Mouse (Mus musculus): ENCODE measurements at regions not wholly inside any gene's neighbourhood (a gene's known extent, or its start where the extent isn't known, plus 50 kb on each side); places are given as distances from the start of the nearest gene placed in this dataset.

- Histone ChIP-seq H3K27ac (ENCODE audit: low read length) (no peak overlapping the region), H3K4me2 (replicated peaks; ENCODE audit: low read depth, low read length) (no peak overlapping the region), H3K27me3 (ENCODE audit: control insufficient read depth, insufficient read depth, low read length) (no peaks in the 10 kb centered on the region), H3K36me3 (ENCODE audit: control insufficient read depth, insufficient read depth, low read length) (no peaks in the 10 kb centered on the region), H3K4me1 (ENCODE audit: control insufficient read depth, insufficient read depth, low read length) (0 out of 2 replicates have a peak, but pooled peaks cover 6% of the 10 kb centered on the region), H3K4me3 (ENCODE audit: low read depth, low read length) (no peak overlapping the region), H3K9ac (replicated peaks; ENCODE audit: low read depth, low read length) (no peak overlapping the region), H3K9me3 (ENCODE audit: control insufficient read depth, low read depth, low read length) (no peaks in the 10 kb centered on the region)
- 66% methylated on average over 12 of the region's 12 CpGs for WGBS
- no peak for ATAC-seq (ENCODE audit: insufficient number of reproducible peaks, insufficient read depth, low FRiP score, low read depth)
These were observed 89.9 kb upstream of the Cited2 start for GRCm38 (mm10) chr10:17632959-17633674.

DNA sequence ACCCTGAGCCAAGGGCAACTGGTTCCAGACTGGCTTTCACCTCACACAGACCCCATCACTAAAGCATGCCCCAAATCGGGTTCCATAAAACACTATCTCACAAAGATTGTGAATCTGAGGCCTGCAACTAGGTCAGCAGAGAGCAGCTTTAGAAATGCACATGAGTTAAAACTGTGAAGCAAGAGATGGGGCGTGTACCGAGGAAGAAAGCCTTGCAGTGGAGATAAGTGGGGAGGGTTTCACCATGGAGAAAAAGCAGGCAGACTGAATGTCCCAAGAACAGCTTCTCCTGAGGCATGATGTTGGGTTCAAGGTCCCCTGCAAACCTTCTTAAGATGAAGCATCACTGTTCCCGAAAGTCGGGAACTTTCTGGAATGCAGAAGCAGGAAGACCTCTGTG is 77.7 kb upstream of the Cited2 start:
- 84% methylated on average over 5 of the region's 5 CpGs for WGBS
- Histone ChIP-seq H3K4me3 (ENCODE audit: low read depth, low read length) (no peak overlapping the region), H3K9ac (replicated peaks; ENCODE audit: low read depth, low read length) (no peak overlapping the region), H3K4me2 (replicated peaks; ENCODE audit: low read depth, low read length) (no peak overlapping the region), H3K4me1 (ENCODE audit: control insufficient read depth, insufficient read depth, low read length) (no peaks in the 10 kb centered on the region), H3K36me3 (ENCODE audit: control insufficient read depth, insufficient read depth, low read length) (no peaks in the 10 kb centered on the region), H3K27me3 (ENCODE audit: control insufficient read depth, insufficient read depth, low read length) (no peaks in the 10 kb centered on the region), H3K9me3 (ENCODE audit: control insufficient read depth, low read depth, low read length) (no peaks in the 10 kb centered on the region), H3K27ac (ENCODE audit: low read length) (no peak overlapping the region)
- ATAC-seq (ENCODE audit: insufficient number of reproducible peaks, insufficient read depth, low FRiP score, low read depth) = no peak

DNA sequence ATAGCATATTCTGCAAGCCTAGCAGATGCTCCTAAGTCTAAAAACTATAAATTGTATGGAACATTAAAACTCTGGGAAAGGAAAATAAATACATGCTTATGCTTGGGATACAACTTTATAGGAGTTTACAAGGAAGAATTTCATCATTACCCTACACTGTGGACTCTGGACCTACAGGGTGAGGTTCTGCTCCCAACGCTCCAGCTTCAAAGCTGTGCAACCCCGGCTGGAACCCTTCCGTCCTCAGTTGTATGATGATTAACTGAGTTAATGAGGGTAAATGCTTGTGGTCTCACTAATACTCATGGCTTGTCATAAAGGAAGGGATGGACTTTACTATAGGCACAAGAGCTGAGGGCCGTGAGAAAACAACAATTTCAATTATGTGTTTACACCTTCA is 76.6 kb upstream of the Cited2 start:
- H3K9me3 ChIP-seq (ENCODE audit: control insufficient read depth, low read depth, low read length) = no peaks in the 10 kb centered on the region
- no peak overlapping the region for H3K27ac ChIP-seq (ENCODE audit: low read length)

DNA sequence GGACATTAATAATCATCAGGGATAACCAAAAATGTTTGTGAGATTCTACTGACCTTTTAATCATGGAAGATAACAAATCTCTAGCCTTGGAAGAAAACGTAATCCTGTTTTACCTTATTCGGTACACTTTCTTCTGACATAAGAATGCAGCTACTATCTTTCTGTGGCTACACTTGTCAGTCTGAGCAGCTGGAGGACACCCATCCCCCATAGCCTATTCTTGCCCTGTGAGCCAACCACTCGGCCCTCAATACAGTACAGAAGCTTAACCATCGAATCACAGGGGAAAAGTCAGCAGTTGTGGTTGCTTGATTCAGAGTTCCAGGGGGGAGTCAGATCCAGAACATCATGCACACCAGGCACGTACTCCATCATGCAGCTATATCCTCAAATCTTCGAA is 74.9 kb upstream of the Cited2 start:
- H3K36me3 ChIP-seq (ENCODE audit: control insufficient read depth, insufficient read depth, low read length) = no peaks in the 10 kb centered on the region
- H3K27ac ChIP-seq (ENCODE audit: low read length) = no peak overlapping the region
- no peak overlapping the region for H3K9ac ChIP-seq (replicated peaks; ENCODE audit: low read depth, low read length)
- no peaks in the 10 kb centered on the region for H3K4me1 ChIP-seq (ENCODE audit: control insufficient read depth, insufficient read depth, low read length)
- no peaks in the 10 kb centered on the region for H3K27me3 ChIP-seq (ENCODE audit: control insufficient read depth, insufficient read depth, low read length)
- 51% methylated on average over 6 of the region's 6 CpGs for WGBS
- H3K4me3 ChIP-seq (ENCODE audit: low read depth, low read length) = no peak overlapping the region
- no peak for ATAC-seq (ENCODE audit: insufficient number of reproducible peaks, insufficient read depth, low FRiP score, low read depth)
- no peak overlapping the region for H3K4me2 ChIP-seq (replicated peaks; ENCODE audit: low read depth, low read length)
- no peaks in the 10 kb centered on the region for H3K9me3 ChIP-seq (ENCODE audit: control insufficient read depth, low read depth, low read length)

More for the DNA sequence above, 76.6 kb upstream of the Cited2 start:
- Histone ChIP-seq H3K4me3 (ENCODE audit: low read depth, low read length) (no peak overlapping the region), H3K4me1 (ENCODE audit: control insufficient read depth, insufficient read depth, low read length) (no peaks in the 10 kb centered on the region), H3K36me3 (ENCODE audit: control insufficient read depth, insufficient read depth, low read length) (no peaks in the 10 kb centered on the region), H3K9ac (replicated peaks; ENCODE audit: low read depth, low read length) (no peak overlapping the region), H3K4me2 (replicated peaks; ENCODE audit: low read depth, low read length) (no peak overlapping the region), H3K27me3 (ENCODE audit: control insufficient read depth, insufficient read depth, low read length) (no peaks in the 10 kb centered on the region)
- no peak for ATAC-seq (ENCODE audit: insufficient number of reproducible peaks, insufficient read depth, low FRiP score, low read depth)
- WGBS = 80% methylated on average over 4 of the region's 4 CpGs

DNA sequence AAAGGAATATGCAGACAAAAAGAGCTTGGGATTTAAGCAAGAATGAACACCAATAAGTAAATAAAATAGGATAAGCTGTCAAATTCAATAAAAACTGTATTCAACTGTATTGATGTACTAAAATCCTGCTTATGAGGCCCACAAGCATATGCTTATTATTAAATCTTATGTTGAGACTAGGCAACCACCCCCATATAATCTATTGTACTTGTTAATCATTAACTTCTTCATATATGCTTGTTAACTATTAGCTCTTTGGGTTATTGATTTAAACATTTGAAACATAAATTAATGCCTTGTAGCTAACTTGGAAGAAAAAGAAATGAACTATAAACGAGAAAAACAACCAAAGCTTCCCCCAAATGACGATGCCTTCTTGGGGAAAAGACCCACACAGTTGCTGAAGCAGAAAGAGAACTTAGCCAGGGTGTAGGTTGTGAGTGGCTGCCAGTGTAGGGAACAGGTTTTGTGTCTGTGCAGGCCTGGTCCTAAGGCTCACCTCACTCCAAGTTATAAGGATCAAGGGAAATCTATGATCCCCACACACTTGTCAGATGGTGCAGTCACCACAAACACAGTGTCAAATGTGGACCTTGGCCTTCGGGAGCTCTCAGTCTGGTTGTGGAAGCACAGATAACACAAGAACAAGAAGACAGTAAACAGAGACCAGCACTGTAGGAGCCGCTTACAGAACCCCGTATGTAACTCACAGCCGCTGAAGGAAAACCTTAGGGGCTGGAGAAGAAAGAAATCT is 71.8 kb upstream of the Cited2 start:
- Histone ChIP-seq H3K4me3 (ENCODE audit: low read depth, low read length) (no peak overlapping the region), H3K27me3 (ENCODE audit: control insufficient read depth, insufficient read depth, low read length) (no peaks in the 10 kb centered on the region), H3K9me3 (ENCODE audit: control insufficient read depth, low read depth, low read length) (no peaks in the 10 kb centered on the region), H3K36me3 (ENCODE audit: control insufficient read depth, insufficient read depth, low read length) (no peaks in the 10 kb centered on the region), H3K27ac (ENCODE audit: low read length) (peak overlapping the region; percentile 44; the same call in 1 of the 2 replicates), H3K4me2 (replicated peaks; ENCODE audit: low read depth, low read length) (no peak overlapping the region), H3K9ac (replicated peaks; ENCODE audit: low read depth, low read length) (no peak overlapping the region), H3K4me1 (ENCODE audit: control insufficient read depth, insufficient read depth, low read length) (no peaks in the 10 kb centered on the region)
- peak; percentile 53; the same call in 1 of the 2 replicates for ATAC-seq (ENCODE audit: insufficient number of reproducible peaks, insufficient read depth, low FRiP score, low read depth)
- 67% methylated on average over 6 of the region's 6 CpGs for WGBS

- no peak overlapping the region for H3K9ac ChIP-seq (replicated peaks; ENCODE audit: low read depth, low read length)
- no peaks in the 10 kb centered on the region for H3K9me3 ChIP-seq (ENCODE audit: control insufficient read depth, low read depth, low read length)
- no peak for ATAC-seq (ENCODE audit: insufficient number of reproducible peaks, insufficient read depth, low FRiP score, low read depth)
- no peaks in the 10 kb centered on the region for H3K27me3 ChIP-seq (ENCODE audit: control insufficient read depth, insufficient read depth, low read length)
- no peaks in the 10 kb centered on the region for H3K4me1 ChIP-seq (ENCODE audit: control insufficient read depth, insufficient read depth, low read length)
- no peak overlapping the region for H3K4me2 ChIP-seq (replicated peaks; ENCODE audit: low read depth, low read length)
- H3K4me3 ChIP-seq (ENCODE audit: low read depth, low read length) = no peak overlapping the region
- H3K36me3 ChIP-seq (ENCODE audit: control insufficient read depth, insufficient read depth, low read length) = no peaks in the 10 kb centered on the region
- no peak overlapping the region for H3K27ac ChIP-seq (ENCODE audit: low read length)
- WGBS = 50% methylated on average over 6 of the region's 6 CpGs
These were observed 69.7 kb upstream of the Cited2 start for GRCm38 (mm10) chr10:17653325-17653724.

- H3K27ac ChIP-seq (ENCODE audit: low read length) = no peak overlapping the region
- no peaks in the 10 kb centered on the region for H3K27me3 ChIP-seq (ENCODE audit: control insufficient read depth, insufficient read depth, low read length)
- H3K9ac ChIP-seq (replicated peaks; ENCODE audit: low read depth, low read length) = no peak overlapping the region
- no peaks in the 10 kb centered on the region for H3K36me3 ChIP-seq (ENCODE audit: control insufficient read depth, insufficient read depth, low read length)
- ATAC-seq (ENCODE audit: insufficient number of reproducible peaks, insufficient read depth, low FRiP score, low read depth) = no peak
- no peaks in the 10 kb centered on the region for H3K9me3 ChIP-seq (ENCODE audit: control insufficient read depth, low read depth, low read length)
- no peaks in the 10 kb centered on the region for H3K4me1 ChIP-seq (ENCODE audit: control insufficient read depth, insufficient read depth, low read length)
- H3K4me2 ChIP-seq (replicated peaks; ENCODE audit: low read depth, low read length) = no peak overlapping the region
- 63% methylated on average over 9 of the region's 9 CpGs for WGBS
- no peak overlapping the region for H3K4me3 ChIP-seq (ENCODE audit: low read depth, low read length)
These were observed 69.2 kb upstream of the Cited2 start for GRCm38 (mm10) chr10:17653785-17654184.

DNA sequence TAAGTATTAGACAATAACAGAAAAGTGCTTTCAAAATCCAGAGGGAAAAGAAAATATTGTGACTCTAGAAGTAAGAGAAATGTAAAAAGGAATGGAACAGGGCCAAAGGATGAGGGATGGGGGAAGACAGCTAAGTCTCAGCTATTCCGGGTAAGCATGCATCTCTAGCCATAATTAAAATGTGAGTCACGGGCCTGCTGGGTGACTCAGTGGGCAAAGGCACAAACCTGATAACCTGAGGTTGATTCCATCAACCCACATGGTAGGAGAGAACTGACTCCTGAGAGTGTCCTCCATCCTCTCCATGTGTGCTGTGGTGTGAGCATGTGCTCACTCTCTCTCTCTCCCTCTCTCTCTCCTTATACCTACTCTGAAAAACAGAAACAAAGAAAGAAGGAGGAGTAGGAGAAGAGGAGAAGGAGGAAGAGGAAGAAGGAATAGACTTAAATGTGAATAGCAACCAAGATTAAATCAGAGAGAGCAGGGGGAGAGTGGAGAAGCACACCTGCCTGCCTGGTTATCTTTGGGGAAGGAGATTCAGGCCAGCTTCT is 68.6 kb upstream of the Cited2 start:
- ATAC-seq (ENCODE audit: insufficient number of reproducible peaks, insufficient read depth, low FRiP score, low read depth) = no peak
- H3K4me1 ChIP-seq (ENCODE audit: control insufficient read depth, insufficient read depth, low read length) = no peaks in the 10 kb centered on the region
- H3K9me3 ChIP-seq (ENCODE audit: control insufficient read depth, low read depth, low read length) = no peaks in the 10 kb centered on the region
- no peaks in the 10 kb centered on the region for H3K27me3 ChIP-seq (ENCODE audit: control insufficient read depth, insufficient read depth, low read length)
- H3K36me3 ChIP-seq (ENCODE audit: control insufficient read depth, insufficient read depth, low read length) = no peaks in the 10 kb centered on the region
- no peak overlapping the region for H3K27ac ChIP-seq (ENCODE audit: low read length)
- H3K4me2 ChIP-seq (replicated peaks; ENCODE audit: low read depth, low read length) = no peak overlapping the region
- H3K9ac ChIP-seq (replicated peaks; ENCODE audit: low read depth, low read length) = no peak overlapping the region
- 75% methylated on average over 2 of the region's 2 CpGs for WGBS
- no peak overlapping the region for H3K4me3 ChIP-seq (ENCODE audit: low read depth, low read length)

All from stomach, embryonic 14.5 days (tissue).